Mouse (Mus musculus) ES-E14 (cell line): Measurements from ENCODE around the gene Uhrf1bp1l. TPM values are rescaled to one million over a fixed set of nuclear protein-coding genes. Genes with fewer than 3 reads are reported as not detected.

ENCODE experiments used
- DNase-seq: peaks from one replicate; pipeline ENCODE4 v3.0.0-alpha.2; 2013; ENCODE audit warnings: low read depth, low spot score
- H3K27ac ChIP-seq: 2 replicates; pipeline ENCODE4 v1.5.1; 2012; ENCODE audit warnings: low read depth, mild to moderate bottlenecking, low read length, moderate library complexity, mixed read lengths; ENCODE audit not compliant: poor library complexity, insufficient read depth, severe bottlenecking
- H3K36me3 ChIP-seq: 2 replicates; pipeline ENCODE4 v1.6.1; 2012; ENCODE audit warnings: mild to moderate bottlenecking, low read length, moderate library complexity, mixed read lengths; ENCODE audit not compliant: control insufficient read depth, poor library complexity, insufficient read depth, severe bottlenecking
- H3K4me1 ChIP-seq, 2 experiments: fragments of 150-350 bp in 1 of 2; sonication (generic) in 1 of 2; 2 replicates each; pipeline ENCODE4 v1.6.1; 2012; ENCODE audit warnings: low read length in 2 of 2, mild to moderate bottlenecking in 1 of 2, mixed read lengths in 1 of 2; ENCODE audit not compliant: control insufficient read depth in 2 of 2, insufficient read depth in 2 of 2, poor library complexity in 1 of 2
- H3K4me3 ChIP-seq, 2 experiments: fragments of 150-350 bp in 1 of 2; sonication (generic) in 1 of 2; 2 replicates each; pipeline ENCODE4 v1.5.1; 2012; ENCODE audit warnings: low read length in 2 of 2, low read depth in 1 of 2, mild to moderate bottlenecking in 1 of 2, mixed read lengths in 1 of 2; ENCODE audit not compliant: insufficient read depth in 1 of 2, poor library complexity in 1 of 2, severe bottlenecking in 1 of 2
- H3K9ac ChIP-seq: 2 replicates; pipeline ENCODE4 v1.6.1; 2012; ENCODE audit warnings: low read depth, mild to moderate bottlenecking, low read length, mixed read lengths; ENCODE audit not compliant: poor library complexity, insufficient read depth, severe bottlenecking
- H3K9me3 ChIP-seq: fragments of 150-350 bp; sonication (generic); 2 replicates; pipeline ENCODE4 v1.6.1; 2012; ENCODE audit warnings: low read depth, mild to moderate bottlenecking, low read length; ENCODE audit not compliant: control insufficient read depth, insufficient read depth
- CHD2 ChIP-seq: IDR thresholded peaks from 2 replicates; pipeline ENCODE4 v1.6.1; 2014; ENCODE audit warnings: mild to moderate bottlenecking, low read depth, low read length, inconsistent platforms
- HCFC1 ChIP-seq: IDR thresholded peaks from 2 replicates; pipeline ENCODE4 v1.6.1; 2012; ENCODE audit warnings: low read length, inconsistent platforms, borderline replicate concordance; ENCODE audit not compliant: insufficient read depth
- MAFK ChIP-seq: IDR thresholded peaks from 2 replicates; pipeline ENCODE4 v1.6.1; 2014; ENCODE audit warnings: mild to moderate bottlenecking, low read depth, low read length, inconsistent platforms; ENCODE audit not compliant: insufficient read depth
- ZC3H11A ChIP-seq: IDR thresholded peaks from 2 replicates; pipeline ENCODE4 v1.6.1; 2012; ENCODE audit warnings: low read depth, mild to moderate bottlenecking, inconsistent platforms, low read length, borderline replicate concordance
- ZNF384 ChIP-seq: IDR thresholded peaks from 2 replicates; pipeline ENCODE4 v1.6.1; 2012; ENCODE audit warnings: low read depth, low read length, inconsistent platforms
- in situ Hi-C, 2 experiments: fragments of 600-800 bp; cut with MboI; formaldehyde crosslinking; loops; one replicate each; pipeline ENCODE4 v1.15.1; 2025; ENCODE audit warnings: low sequenced_read_pairs in 2 of 2, inconsistent platforms in 1 of 2; ENCODE audit not compliant: unreplicated experiment in 2 of 2
- total RNA-seq: library from RNA; depleted of rRNA; stranded (reverse); fragments of 300-350 nt; gene quantifications from 2 replicates; pipeline ENCODE4 v1.2.3, GENCODE M21; 2012

Gene Uhrf1bp1l
- total RNA-seq, 1 experiment: 32.3 TPM

DNA sequence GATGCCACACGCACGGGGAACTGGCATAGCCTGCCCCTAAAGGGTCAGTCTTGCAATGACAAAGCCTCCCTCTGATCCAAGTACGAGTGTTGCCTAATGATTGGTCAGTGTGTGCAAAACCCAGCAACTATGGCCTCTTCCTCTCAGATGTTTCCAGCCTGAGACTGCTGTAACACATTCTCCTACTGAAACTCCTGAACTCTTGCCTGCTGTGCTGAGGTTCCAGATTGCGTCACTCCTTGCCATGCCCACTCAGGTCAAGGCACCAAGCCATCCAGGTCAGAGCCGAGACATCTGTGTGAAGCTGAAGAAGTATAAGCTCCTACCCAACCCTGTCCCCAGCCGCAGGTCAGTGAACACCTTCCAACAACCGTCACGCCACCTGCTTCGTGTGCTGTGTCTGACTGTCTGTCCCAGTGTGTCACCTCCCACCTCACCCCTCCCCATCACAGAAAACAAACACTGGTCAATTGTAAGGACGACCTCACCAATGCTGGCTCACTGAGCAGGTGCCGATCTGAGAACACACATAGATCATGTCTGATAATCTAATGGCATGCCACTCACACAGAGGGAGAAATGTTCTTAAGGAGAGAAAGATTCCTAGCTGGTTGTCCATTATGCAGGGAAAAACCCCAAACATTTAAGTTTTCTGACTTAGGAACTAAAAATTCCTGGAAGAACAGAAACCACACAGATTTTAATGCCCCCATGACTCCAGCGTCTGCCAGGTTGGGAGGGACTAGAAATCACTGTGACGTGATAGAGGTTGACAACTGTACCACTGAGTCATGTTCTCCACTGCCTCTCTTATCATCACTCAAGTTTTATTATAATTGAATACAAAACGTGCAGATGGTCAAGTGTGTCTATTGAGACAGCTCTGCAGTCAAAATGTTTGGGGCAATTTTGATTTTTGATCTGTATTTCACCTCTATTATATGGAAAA lies 22.3 kb upstream of the Uhrf1bp1l start:
- no peak overlapping the region for H3K4me3 ChIP-seq
- TF ChIP-seq MAFK: no peak
- no peak for TF ChIP-seq CHD2
- no peak for TF ChIP-seq HCFC1
- no peak for TF ChIP-seq ZC3H11A
- H3K27ac ChIP-seq: no peak overlapping the region; the same call in 1 of the 2 replicates
- H3K9ac ChIP-seq: no peak overlapping the region
- DNase-seq: no peak
- H3K9me3 ChIP-seq: no peaks in the 10 kb centered on the region
- H3K36me3 ChIP-seq: peaks cover 13% of the 10 kb centered on the region
- in situ Hi-C loops: no loop called here
- no peaks in the 10 kb centered on the region for H3K4me1 ChIP-seq

DNA sequence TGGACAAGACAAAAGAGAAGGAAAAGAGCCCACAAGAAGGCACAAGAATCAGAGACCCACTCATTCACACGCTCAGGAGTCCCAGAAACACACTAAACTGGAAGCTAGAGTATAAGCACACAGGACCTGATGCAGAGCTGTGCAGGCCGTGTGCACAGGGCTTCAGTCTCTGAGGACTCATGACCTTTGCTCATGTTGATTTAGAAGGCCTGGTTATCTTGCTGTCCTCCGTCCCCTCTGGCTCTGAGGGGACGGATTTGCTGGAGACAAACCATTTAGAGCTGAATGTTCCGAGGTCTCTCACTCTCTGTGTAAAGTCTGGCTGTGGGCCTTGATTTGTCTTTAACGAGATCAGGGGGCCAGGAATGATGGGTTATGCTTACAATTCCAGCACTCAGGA lies 14.4 kb upstream of the Uhrf1bp1l start:
- Histone ChIP-seq H3K4me3 (no peak overlapping the region), H3K9me3 (no peaks in the 10 kb centered on the region), H3K4me1 (no peaks in the 10 kb centered on the region; a peak in 1 of 4 replicates), H3K9ac (no peak overlapping the region), H3K27ac (no peak overlapping the region), H3K36me3 (peaks cover 4% of the 10 kb centered on the region)
- in situ Hi-C loops: no loop called here
- TF ChIP-seq CHD2 (no peak), ZC3H11A (no peak), HCFC1 (no peak), MAFK (no peak), ZNF384 (no peak)
- no peak for DNase-seq

DNA sequence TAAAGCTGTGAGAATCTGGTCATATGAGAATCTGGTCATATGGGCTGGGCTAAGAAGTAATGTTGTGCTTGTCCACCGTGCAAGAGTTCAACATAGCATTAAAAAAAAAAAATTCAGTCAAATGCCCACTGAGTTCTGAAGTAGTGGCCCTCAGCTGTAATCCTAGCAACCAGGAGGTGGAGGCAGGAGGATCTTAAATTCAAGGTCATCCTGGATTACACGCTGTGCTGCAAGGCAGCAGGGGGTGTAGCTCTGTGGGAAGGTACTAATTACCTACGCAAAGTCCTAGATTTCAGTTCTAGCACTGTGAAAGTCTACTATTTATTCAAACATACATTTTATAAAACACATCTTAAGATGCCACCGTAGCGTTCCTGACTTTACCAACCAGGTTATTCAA lies 13.4 kb upstream of the Uhrf1bp1l start:
- Histone ChIP-seq H3K27ac (no peak overlapping the region), H3K4me3 (peak overlapping the region; percentile 78 to 97), H3K36me3 (peaks cover 2% of the 10 kb centered on the region), H3K9ac (peak overlapping the region; percentile 91; the same call in 1 of the 2 replicates), H3K4me1 (no peaks in the 10 kb centered on the region; a peak in 1 of 4 replicates), H3K9me3 (no peaks in the 10 kb centered on the region)
- DNase-seq: no peak
- TF ChIP-seq ZC3H11A (no peak), HCFC1 (no peak), ZNF384 (no peak), CHD2 (no peak), MAFK (no peak)
- in situ Hi-C loops: no loop called here

DNA sequence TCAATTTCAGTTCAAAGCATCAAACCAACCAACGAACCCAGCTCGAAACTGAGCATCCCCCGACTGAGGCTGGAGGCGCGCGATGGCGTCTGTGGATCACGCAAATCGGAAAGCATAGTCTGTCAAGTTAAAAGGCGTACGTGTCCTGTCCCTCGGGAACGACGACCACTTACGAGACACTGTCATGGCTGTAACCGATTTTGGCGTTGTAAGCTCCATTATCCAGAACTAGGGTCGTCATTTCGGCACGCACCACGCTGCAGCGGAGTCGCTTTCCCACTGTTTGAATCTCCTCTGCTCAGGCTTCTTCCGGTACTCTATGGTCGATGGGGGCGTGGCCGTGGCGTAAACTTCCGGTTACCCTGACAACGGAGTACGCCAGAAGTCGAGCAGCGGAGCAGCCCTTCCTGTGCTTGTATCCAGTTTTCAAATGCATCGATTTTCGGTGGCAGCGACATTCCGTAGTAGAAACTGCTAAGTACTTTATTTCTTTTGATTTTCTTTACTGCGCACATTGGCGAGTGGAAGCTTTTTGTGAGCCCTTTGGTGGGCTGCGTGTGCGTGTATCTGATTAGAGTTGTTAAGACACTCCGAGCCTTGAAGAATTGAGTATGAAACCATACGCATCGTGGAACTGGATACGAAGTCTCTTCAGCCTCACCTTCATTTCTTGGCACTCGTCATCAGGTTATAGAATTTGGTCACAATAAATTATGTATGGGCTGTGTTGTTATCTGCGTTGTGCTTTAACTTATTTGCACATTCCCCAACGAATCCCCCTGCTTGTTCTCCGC lies 12.6 kb upstream of the Uhrf1bp1l start, which contains the start of gene Actr6:
Gene Actr6, minus strand, starts transcription at position 295 of the 794 bp plus-strand sequence.
- no peaks in the 10 kb centered on the region; a peak in 1 of 4 replicates for H3K4me1 ChIP-seq
- H3K9me3 ChIP-seq: no peaks in the 10 kb centered on the region
- in situ Hi-C loops: no loop called here
- H3K36me3 ChIP-seq: no peaks in the 10 kb centered on the region; the same call in 1 of the 2 replicates
- H3K4me3 ChIP-seq: peak within 1 kb of the TSS; percentile 78 to 97
- H3K9ac ChIP-seq: peak within 1 kb of the TSS; percentile 91
- DNase-seq: peak; percentile 94
- no peak within 1 kb of the TSS for H3K27ac ChIP-seq
- TF ChIP-seq ZC3H11A (no peak), HCFC1 (peak; percentile 69; the same call in 1 of the 2 replicates)
